Mouse (Mus musculus): ENCODE measurements around the gene Arhgap4.

DNA sequence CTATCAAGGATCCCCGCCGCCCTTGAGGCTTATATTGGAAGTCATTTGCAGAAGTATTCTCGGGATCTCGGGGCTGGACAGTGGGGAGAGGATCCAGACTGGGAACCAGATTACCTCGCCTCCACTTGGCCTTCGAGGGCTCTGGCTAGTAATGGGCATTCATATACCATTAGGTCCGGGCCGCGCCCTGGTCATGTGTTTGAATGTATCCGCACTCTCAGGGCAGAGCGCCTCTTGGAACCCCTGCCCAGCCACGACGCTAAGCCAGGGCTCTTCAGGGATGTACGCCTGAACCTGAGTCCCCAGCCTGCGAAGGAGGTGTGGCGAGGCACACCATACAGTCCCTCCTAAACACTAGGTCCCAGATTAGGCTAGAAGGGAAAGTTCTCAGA lies 40.6 kb downstream of the Arhgap4 start:
- TF ChIP-seq CHD2 (IDR thresholded peaks at IDR 0.05; ENCODE audit: low read depth, low read length), result no peak
- no peak for TF ChIP-seq HCFC1 (IDR thresholded peaks at IDR 0.05; ENCODE audit: borderline replicate concordance, insufficient read depth, low read length)
